Mouse (Mus musculus) thymus, adult 2 months (tissue): Measurements from ENCODE around the gene Slc12a8.

Experiments
- CTCF ChIP-seq: fragments of 200-500 bp; IDR thresholded peaks from 2 replicates; pipeline ENCODE4 v1.5.1; 2012; ENCODE audit warnings: mild to moderate bottlenecking, control low read depth, low read length, moderate library complexity, borderline replicate concordance; ENCODE audit not compliant: control insufficient read depth, poor library complexity, insufficient read depth; ENCODE audit errors: extremely low read depth
- POLR2A ChIP-seq: fragments of 200-500 bp; IDR thresholded peaks from 2 replicates; pipeline ENCODE4 v1.6.1; 2012; ENCODE audit warnings: mild to moderate bottlenecking, low read length, control low read depth, moderate library complexity; ENCODE audit not compliant: control insufficient read depth, poor library complexity, insufficient read depth; ENCODE audit errors: extremely low read depth

- TF ChIP-seq CTCF (no peak), POLR2A (no peak)
Measured at GRCm38 (mm10) chr16:33467451-33467850, 49.7 kb upstream of the Slc12a8 start.
